Mouse (Mus musculus): ENCODE results near the gene Kcnk7. TPM values are rescaled to one million over a fixed set of nuclear protein-coding genes. Genes with fewer than 3 reads are reported as not detected.

The Kcnk7 gene
- polyA plus RNA-seq, 1 experiment from 2014 or later: not detected

GRCm38 (mm10) chr19:5688200-5689087, 15.7 kb upstream of the Kcnk7 start, which contains the start of the genes Map3k11 and Pcnx3:
Gene Map3k11, plus strand, starts transcription at chr19:5688742.
Gene Pcnx3, minus strand, starts transcription at chr19:5688908.
- DNase-seq (ENCODE audit: low spot score, missing footprints): peak; percentile 99
- Histone ChIP-seq H3K27ac (ENCODE audit: low read depth, low read length) (peak within 1 kb of the TSS; percentile 76), H3K4me1 (ENCODE audit: control insufficient read depth, insufficient read depth, low read length) (peaks cover 33% of the 10 kb centered on the region), H3K27me3 (ENCODE audit: control insufficient read depth, insufficient read depth, low read length) (no peaks in the 10 kb centered on the region), H3K4me3 (ENCODE audit: low read depth, low read length) (peak within 1 kb of the TSS; percentile 90), H3K4me2 (peak within 1 kb of the TSS; percentile 99), H3K9ac (ENCODE audit: low read length) (peak within 1 kb of the TSS; percentile 85), H3K9me3 (ENCODE audit: control insufficient read depth, low read length) (no peaks in the 10 kb centered on the region), H3K36me3 (ENCODE audit: control insufficient read depth, insufficient read depth, low read length) (peaks cover 20% of the 10 kb centered on the region)
- under 1% methylated on average over 69 of the region's 69 CpGs for WGBS
- ATAC-seq (ENCODE audit: low FRiP score): peak; percentile 91

DNA sequence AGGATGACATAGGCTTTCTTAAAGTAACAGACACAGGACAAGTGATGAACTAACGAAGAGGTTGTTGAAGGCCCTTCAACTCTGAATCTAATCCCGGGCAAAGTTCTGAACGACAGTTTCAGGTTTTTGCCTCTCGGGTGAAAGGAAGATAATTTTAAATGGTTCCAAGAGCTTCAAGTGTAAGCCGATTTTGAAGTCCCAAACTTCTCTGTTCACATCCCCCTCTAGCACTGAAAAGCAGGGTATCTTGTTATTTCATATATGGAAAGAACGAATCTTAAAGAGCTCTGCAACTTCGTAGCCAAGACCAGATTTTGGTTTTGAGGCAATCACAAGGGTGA, 15.1 kb upstream of the Kcnk7 start:
- peaks cover 33% of the 10 kb centered on the region for H3K4me1 ChIP-seq (ENCODE audit: control insufficient read depth, insufficient read depth, low read length)
- no peak for DNase-seq (ENCODE audit: low spot score, missing footprints)

DNA sequence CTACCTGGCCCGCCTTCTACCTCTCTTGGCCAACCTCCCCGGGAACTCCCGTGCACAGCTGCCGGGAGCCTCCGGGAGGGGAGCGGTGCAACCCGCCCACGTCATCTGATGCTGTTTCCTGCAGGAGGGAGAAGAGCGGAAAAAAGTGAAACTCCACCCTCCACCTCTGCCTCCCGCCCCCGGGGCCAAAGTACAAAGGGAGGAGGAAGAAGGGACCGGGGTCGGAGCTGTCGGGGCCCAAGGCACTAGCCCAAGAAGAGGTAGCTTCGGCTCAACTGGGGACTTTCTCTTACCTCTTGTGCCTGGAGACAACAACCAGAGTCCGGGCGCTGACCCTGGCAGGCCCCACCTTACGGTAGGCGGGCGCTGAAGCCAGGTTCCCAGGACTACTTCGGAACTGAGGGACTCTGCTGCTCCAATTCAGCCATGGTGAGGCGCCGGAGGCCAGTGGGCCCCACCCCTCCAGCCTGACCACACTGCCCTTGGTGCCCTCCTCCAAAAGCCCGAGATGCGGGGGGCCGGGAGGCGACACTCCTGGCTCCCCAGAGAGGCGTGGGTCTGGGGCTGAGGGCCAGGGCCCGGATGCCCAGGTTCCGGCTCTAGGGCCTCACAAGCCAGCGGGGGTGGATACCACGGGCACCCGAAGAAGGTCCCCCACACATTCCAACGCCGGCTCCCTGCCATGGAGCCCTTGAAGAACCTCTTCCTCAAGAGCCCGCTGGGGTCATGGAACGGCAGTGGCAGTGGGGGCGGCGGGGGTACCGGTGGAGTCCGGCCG, 14.4 kb upstream of the Kcnk7 start:
- H3K9me3 ChIP-seq (ENCODE audit: control insufficient read depth, low read length): no peaks in the 10 kb centered on the region
- peaks cover 13% of the 10 kb centered on the region for H3K36me3 ChIP-seq (ENCODE audit: control insufficient read depth, insufficient read depth, low read length)

More for the DNA sequence above, 15.1 kb upstream of the Kcnk7 start:
- under 1% methylated on average over 7 of the region's 7 CpGs for WGBS
- Histone ChIP-seq H3K9me3 (ENCODE audit: control insufficient read depth, low read length) (no peaks in the 10 kb centered on the region), H3K27me3 (ENCODE audit: control insufficient read depth, insufficient read depth, low read length) (no peaks in the 10 kb centered on the region), H3K4me2 (peak overlapping the region; percentile 99), H3K4me3 (ENCODE audit: low read depth, low read length) (peak overlapping the region; percentile 90), H3K9ac (ENCODE audit: low read length) (peak overlapping the region; percentile 73), H3K27ac (ENCODE audit: low read depth, low read length) (peak overlapping the region; percentile 62), H3K36me3 (ENCODE audit: control insufficient read depth, insufficient read depth, low read length) (peaks cover 14% of the 10 kb centered on the region)
- ATAC-seq (ENCODE audit: low FRiP score): no peak

GRCm38 (mm10) chr19:5690343-5690735, 13.8 kb upstream of the Kcnk7 start:
- ATAC-seq (ENCODE audit: low FRiP score) (no peak), DNase-seq (ENCODE audit: low spot score, missing footprints) (no peak)
- Histone ChIP-seq H3K4me2 (peak overlapping the region; percentile 99), H3K27ac (ENCODE audit: low read depth, low read length) (no peak overlapping the region), H3K9me3 (ENCODE audit: control insufficient read depth, low read length) (no peaks in the 10 kb centered on the region), H3K36me3 (ENCODE audit: control insufficient read depth, insufficient read depth, low read length) (peaks cover 9% of the 10 kb centered on the region), H3K9ac (ENCODE audit: low read length) (peak overlapping the region; percentile 73), H3K4me3 (ENCODE audit: low read depth, low read length) (peak overlapping the region; percentile 90), H3K27me3 (ENCODE audit: control insufficient read depth, insufficient read depth, low read length) (peaks cover 2% of the 10 kb centered on the region; the same call in 1 of the 2 replicates), H3K4me1 (ENCODE audit: control insufficient read depth, insufficient read depth, low read length) (peaks cover 35% of the 10 kb centered on the region)
- 79% methylated on average over 15 of the region's 15 CpGs for WGBS

More for the DNA sequence above, 14.4 kb upstream of the Kcnk7 start:
- ATAC-seq (ENCODE audit: low FRiP score) (peak; percentile 15; the same call in 1 of the 2 replicates), DNase-seq (ENCODE audit: low spot score, missing footprints) (peak; percentile 92)
- Histone ChIP-seq H3K27ac (ENCODE audit: low read depth, low read length) (peak overlapping the region; percentile 62), H3K9ac (ENCODE audit: low read length) (peak overlapping the region; percentile 73), H3K27me3 (ENCODE audit: control insufficient read depth, insufficient read depth, low read length) (no peaks in the 10 kb centered on the region), H3K4me3 (ENCODE audit: low read depth, low read length) (peak overlapping the region; percentile 90), H3K4me2 (peak overlapping the region; percentile 99), H3K4me1 (ENCODE audit: control insufficient read depth, insufficient read depth, low read length) (peaks cover 33% of the 10 kb centered on the region)
- WGBS: 14% methylated on average over 42 of the region's 42 CpGs

DNA sequence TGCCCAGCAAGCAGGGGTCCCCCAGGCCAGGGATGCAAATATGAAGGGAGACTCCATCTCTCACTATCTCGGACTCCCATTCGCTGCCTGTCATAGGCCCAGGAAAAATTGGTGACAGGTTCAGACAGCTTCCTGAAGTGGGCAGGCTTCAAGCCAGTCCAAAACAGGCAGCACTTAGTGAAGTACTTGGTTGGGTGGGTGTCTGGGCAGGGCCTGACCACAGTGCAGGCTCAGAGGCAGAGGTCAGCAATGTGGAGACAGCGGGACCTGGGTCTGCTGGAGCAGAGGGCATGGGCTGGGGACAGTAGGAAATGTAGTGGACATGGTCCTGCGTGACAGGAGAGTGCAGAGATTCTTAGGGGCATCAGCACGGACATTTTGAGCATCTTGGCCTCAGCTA, 12.6 kb upstream of the Kcnk7 start:
- Histone ChIP-seq H3K4me3 (ENCODE audit: low read depth, low read length) (no peak overlapping the region), H3K9ac (ENCODE audit: low read length) (peak overlapping the region; percentile 34; the same call in 1 of the 2 replicates), H3K4me1 (ENCODE audit: control insufficient read depth, insufficient read depth, low read length) (peaks cover 43% of the 10 kb centered on the region), H3K27ac (ENCODE audit: low read depth, low read length) (no peak overlapping the region), H3K9me3 (ENCODE audit: control insufficient read depth, low read length) (no peaks in the 10 kb centered on the region), H3K27me3 (ENCODE audit: control insufficient read depth, insufficient read depth, low read length) (peaks cover 2% of the 10 kb centered on the region; the same call in 1 of the 2 replicates), H3K36me3 (ENCODE audit: control insufficient read depth, insufficient read depth, low read length) (peaks cover 2% of the 10 kb centered on the region; the same call in 1 of the 2 replicates), H3K4me2 (0 out of 2 replicates have a peak overlapping the region, but pooled peaks have one; percentile 8)
- no peak for ATAC-seq (ENCODE audit: low FRiP score)
- DNase-seq (ENCODE audit: low spot score, missing footprints): no peak
- 90% methylated on average over 5 of the region's 5 CpGs for WGBS

DNA sequence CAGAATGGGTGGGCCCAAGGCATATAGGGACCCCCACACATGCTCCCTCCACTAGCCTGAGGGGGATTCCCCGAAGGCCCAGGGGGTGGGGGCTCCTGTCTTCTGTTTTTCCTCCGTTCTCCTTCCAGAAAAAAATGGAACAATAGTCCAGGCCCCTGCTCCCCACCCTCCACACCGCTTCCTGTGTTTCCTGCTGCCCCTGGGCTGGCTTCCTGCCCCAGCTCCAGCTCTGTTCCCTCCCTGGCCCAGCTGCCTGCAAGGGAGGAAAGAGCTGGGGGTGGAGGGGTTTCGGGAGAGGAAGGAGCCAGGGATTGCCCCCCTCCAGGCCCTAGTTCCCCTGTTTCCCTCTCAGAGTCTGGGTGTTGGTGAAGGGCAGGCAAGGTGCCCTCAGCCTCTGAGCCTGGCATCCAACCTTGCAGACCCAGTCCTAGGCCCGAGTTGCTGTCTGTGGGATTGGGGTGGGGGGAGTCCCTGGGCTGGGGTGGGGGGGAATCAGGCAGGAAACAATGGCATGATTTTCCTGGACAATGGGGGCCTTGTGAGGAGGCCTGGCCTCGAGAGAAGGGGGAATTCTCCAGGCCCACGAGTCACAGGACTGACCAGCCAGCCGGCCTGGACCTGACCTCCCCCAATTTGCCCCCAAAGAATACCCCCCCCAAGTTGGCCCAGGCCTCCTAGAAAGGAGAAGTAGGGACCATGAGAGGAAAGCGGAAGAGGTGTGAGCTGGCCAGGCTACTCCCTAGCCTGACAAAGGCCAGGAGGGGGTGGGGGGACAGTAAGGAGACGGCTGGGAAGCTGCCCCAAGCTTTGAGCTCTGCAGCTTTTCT, 11.9 kb upstream of the Kcnk7 start:
- no peak overlapping the region for H3K4me2 ChIP-seq
- no peak for ATAC-seq (ENCODE audit: low FRiP score)
- peak overlapping the region; percentile 14; the same call in 1 of the 2 replicates for H3K9ac ChIP-seq (ENCODE audit: low read length)
- H3K4me1 ChIP-seq (ENCODE audit: control insufficient read depth, insufficient read depth, low read length): peaks cover 43% of the 10 kb centered on the region
- DNase-seq (ENCODE audit: low spot score, missing footprints): no peak
- H3K4me3 ChIP-seq (ENCODE audit: low read depth, low read length): no peak overlapping the region
- 0 out of 2 replicates have a peak overlapping the region, but pooled peaks have one; percentile 8 for H3K27ac ChIP-seq (ENCODE audit: low read depth, low read length)
- 75% methylated on average over 10 of the region's 10 CpGs for WGBS
- H3K36me3 ChIP-seq (ENCODE audit: control insufficient read depth, insufficient read depth, low read length): peaks cover 4% of the 10 kb centered on the region; the same call in 1 of the 2 replicates
- H3K27me3 ChIP-seq (ENCODE audit: control insufficient read depth, insufficient read depth, low read length): peaks cover 2% of the 10 kb centered on the region; the same call in 1 of the 2 replicates
- no peaks in the 10 kb centered on the region for H3K9me3 ChIP-seq (ENCODE audit: control insufficient read depth, low read length)

DNA sequence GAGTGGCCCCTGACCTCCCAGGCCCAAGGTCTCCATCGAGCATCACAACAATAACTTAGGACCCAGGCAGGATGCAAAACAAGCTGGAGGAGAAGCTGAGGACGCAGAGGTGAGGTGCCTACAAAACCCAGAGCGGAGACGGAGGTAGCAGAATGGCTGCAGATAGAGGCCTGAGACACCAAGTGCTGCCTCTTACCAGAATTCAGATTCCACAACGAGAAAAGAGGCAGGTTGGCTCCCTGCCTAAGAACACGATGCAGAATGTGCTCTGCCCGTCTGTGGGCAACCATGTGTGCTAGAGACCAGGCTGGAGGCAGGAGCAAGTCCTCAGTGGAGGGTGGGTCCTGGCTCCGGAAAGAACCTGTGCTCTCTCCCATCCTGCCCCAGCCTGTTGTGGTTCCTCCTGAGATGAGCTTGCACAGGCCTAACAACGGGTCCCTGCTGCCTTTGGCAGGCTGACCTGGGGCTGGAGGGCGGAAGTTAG, 11.2 kb upstream of the Kcnk7 start:
- no peak overlapping the region for H3K27ac ChIP-seq (ENCODE audit: low read depth, low read length)
- 86% methylated on average over 10 of the region's 10 CpGs for WGBS
- H3K4me1 ChIP-seq (ENCODE audit: control insufficient read depth, insufficient read depth, low read length): peaks cover 36% of the 10 kb centered on the region
- no peak overlapping the region for H3K9ac ChIP-seq (ENCODE audit: low read length)
- peaks cover 2% of the 10 kb centered on the region; the same call in 1 of the 2 replicates for H3K27me3 ChIP-seq (ENCODE audit: control insufficient read depth, insufficient read depth, low read length)
- H3K4me2 ChIP-seq: no peak overlapping the region; the same call in 1 of the 2 replicates
- H3K36me3 ChIP-seq (ENCODE audit: control insufficient read depth, insufficient read depth, low read length): peaks cover 11% of the 10 kb centered on the region; the same call in 1 of the 2 replicates
- H3K4me3 ChIP-seq (ENCODE audit: low read depth, low read length): no peak overlapping the region
- DNase-seq (ENCODE audit: low spot score, missing footprints): no peak
- no peak for ATAC-seq (ENCODE audit: low FRiP score)
- H3K9me3 ChIP-seq (ENCODE audit: control insufficient read depth, low read length): no peaks in the 10 kb centered on the region

DNA sequence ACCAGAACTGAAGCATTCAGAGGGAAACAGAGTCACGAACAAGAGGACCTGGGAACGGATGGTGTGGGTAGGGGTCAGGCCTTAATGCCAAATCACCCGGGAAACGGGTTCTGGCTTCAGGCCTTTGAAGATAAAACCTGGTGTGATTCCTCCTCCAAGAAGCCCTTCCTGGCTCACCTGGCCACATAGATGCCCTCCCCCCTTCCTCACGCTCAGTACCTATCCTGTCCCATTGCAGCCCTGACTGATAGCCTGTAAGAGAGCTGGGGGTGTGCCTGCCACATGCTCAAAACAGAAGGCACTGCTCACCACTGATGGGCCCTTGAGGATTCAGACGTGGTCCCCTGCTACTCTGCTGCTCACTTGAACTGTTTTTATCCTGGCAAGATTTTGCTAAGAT, 10.4 kb upstream of the Kcnk7 start:
- peaks cover 2% of the 10 kb centered on the region; the same call in 1 of the 2 replicates for H3K27me3 ChIP-seq (ENCODE audit: control insufficient read depth, insufficient read depth, low read length)
- peaks cover 34% of the 10 kb centered on the region for H3K4me1 ChIP-seq (ENCODE audit: control insufficient read depth, insufficient read depth, low read length)
- H3K4me2 ChIP-seq: no peak overlapping the region
- no peaks in the 10 kb centered on the region for H3K9me3 ChIP-seq (ENCODE audit: control insufficient read depth, low read length)
- ATAC-seq (ENCODE audit: low FRiP score) (no peak), DNase-seq (ENCODE audit: low spot score, missing footprints) (no peak)
- no peak overlapping the region for H3K4me3 ChIP-seq (ENCODE audit: low read depth, low read length)
- 86% methylated on average over 6 of the region's 6 CpGs for WGBS
- no peak overlapping the region for H3K9ac ChIP-seq (ENCODE audit: low read length)
- H3K36me3 ChIP-seq (ENCODE audit: control insufficient read depth, insufficient read depth, low read length): peaks cover 11% of the 10 kb centered on the region; the same call in 1 of the 2 replicates
- H3K27ac ChIP-seq (ENCODE audit: low read depth, low read length): no peak overlapping the region
